Mouse (Mus musculus) megakaryocyte, embryonic 14.5 days (primary cell): ENCODE measurements around the gene Ppp6r1.

Source experiments
- FLI1 ChIP-seq: IDR thresholded peaks from 2 replicates; pipeline ENCODE4 v1.6.1; 2012; ENCODE audit warnings: low read length, inconsistent platforms, mixed read lengths
- GATA1 ChIP-seq: IDR thresholded peaks from 3 replicates; pipeline ENCODE4 v1.6.1; 2012; ENCODE audit warnings: mixed read lengths, low read length, inconsistent platforms, borderline replicate concordance

- TF ChIP-seq GATA1 (no peak), FLI1 (no peak)
Observed at GRCm38 (mm10) chr7:4647992-4648391, 10.8 kb downstream of the Ppp6r1 start.
